Mouse (Mus musculus): ENCODE data around the gene Sardh.

DNA sequence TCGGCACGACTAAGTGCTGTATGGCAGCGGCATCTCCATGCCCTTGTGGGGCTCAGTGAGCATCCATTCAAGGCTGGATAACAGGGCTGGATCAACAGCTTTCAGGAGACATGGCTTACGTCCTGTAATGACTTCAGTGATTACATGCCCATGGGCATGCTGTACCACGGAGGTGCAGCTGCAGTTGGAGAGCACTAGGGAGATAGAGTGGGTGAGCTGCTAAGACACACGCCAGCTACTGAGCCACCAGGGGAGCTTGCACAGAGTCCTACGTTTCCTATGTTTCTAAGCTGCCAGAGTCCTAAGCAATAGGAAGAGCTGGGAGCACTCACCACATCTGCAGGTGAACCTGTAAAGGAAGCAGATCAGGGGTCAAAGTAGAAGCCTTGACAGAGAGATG, 30.7 kb upstream of the Sardh start:
- TF ChIP-seq CTCF (IDR thresholded peaks at IDR 0.05), result no peak
- TF ChIP-seq EP300 (IDR thresholded peaks at IDR 0.05), result no peak

Data from lung, postnatal 0 days (tissue).